Mouse (Mus musculus): ENCODE measurements around the gene Tmc6.
"Not testable (repeated sequence)": the region's sequence is repeated elsewhere in the genome, so short reads cannot be mapped to it uniquely, and the experiment has no call there.

The Tmc6 gene

GRCm38 (mm10) chr11:117810401-117811046 is 28.5 kb upstream of the Tmc6 start:
- peak; percentile 87 for DNase-seq

GRCm38 (mm10) chr11:117809407-117810311 is 27.7 kb upstream of the Tmc6 start, which contains the start of the genes Gm20708 and Syngr2:
Gm20708 (plus strand) TSS chr11:117809668.
Syngr2 (plus strand) TSS chr11:117809668.
- DNase-seq, result peak; percentile 78

- DNase-seq, result no peak
Measured at GRCm38 (mm10) chr11:117806781-117807180, 24.8 kb upstream of the Tmc6 start.

- DNase-seq, result no peak
Measured at GRCm38 (mm10) chr11:117803166-117803688, 21.2 kb upstream of the Tmc6 start.

GRCm38 (mm10) chr11:117801650-117802049 is 19.7 kb upstream of the Tmc6 start:
- no peak for DNase-seq

GRCm38 (mm10) chr11:117800038-117800437 is 18.0 kb upstream of the Tmc6 start:
- no peak for DNase-seq

GRCm38 (mm10) chr11:117799174-117799573 is 17.2 kb upstream of the Tmc6 start:
- no peak for DNase-seq

- DNase-seq, result peak; percentile 55
Measured at GRCm38 (mm10) chr11:117798160-117798541, 16.2 kb upstream of the Tmc6 start.

- DNase-seq, result no peak
Measured at GRCm38 (mm10) chr11:117797511-117798159, 15.6 kb upstream of the Tmc6 start, which contains the start of gene 6030468B19Rik. 6030468B19Rik (plus strand) TSS chr11:117797660.

GRCm38 (mm10) chr11:117796954-117797353 is 15.0 kb upstream of the Tmc6 start:
- peak; percentile 30 for DNase-seq

- peak; percentile 48 for DNase-seq
Measured at GRCm38 (mm10) chr11:117794035-117794551, 12.1 kb upstream of the Tmc6 start.

- peak; percentile 62 for DNase-seq
Measured at GRCm38 (mm10) chr11:117792281-117792888, 10.4 kb upstream of the Tmc6 start.

- no peak for DNase-seq
Measured at GRCm38 (mm10) chr11:117791441-117791761, 9.4 kb upstream of the Tmc6 start.

GRCm38 (mm10) chr11:117790703-117791440 is 8.9 kb upstream of the Tmc6 start:
- DNase-seq, result peak; percentile 44

- DNase-seq, result peak; percentile 72
Measured at GRCm38 (mm10) chr11:117790286-117790685, 8.3 kb upstream of the Tmc6 start.

- DNase-seq, result not testable (repeated sequence)
Measured at GRCm38 (mm10) chr11:117788481-117788880, 6.5 kb upstream of the Tmc6 start.

GRCm38 (mm10) chr11:117786294-117786693 is 4.3 kb upstream of the Tmc6 start:
- DNase-seq, result peak; percentile 82

GRCm38 (mm10) chr11:117783683-117784309 is 1.8 kb upstream of the Tmc6 start:
- DNase-seq, result peak; percentile 58

GRCm38 (mm10) chr11:117783089-117783488 is 1.1 kb upstream of the Tmc6 start:
- peak; percentile 97 for DNase-seq

GRCm38 (mm10) chr11:117782705-117783034 is 672 bp upstream of the Tmc6 start:
- DNase-seq, result no peak

- DNase-seq, result peak; percentile 91
Measured at GRCm38 (mm10) chr11:117781199-117781821, 688 bp downstream of the Tmc6 start.

All from thymus, postnatal 14 days (tissue).